Comparison of ENCODE assay signal across 22 mouse cellular contexts in genomic region chr10:65889881-65890280, GRCm38 (mm10).
"Had no signal": no experiment of that assay in that cellular context is flagged by ENCODE, and none has a peak within 500 bp of the region (broad histone marks: within the 10 kb centered on the region; RNA-seq: fewer than 3 reads in every experiment).

No protein-coding gene starts in this region.

- H3K9ac ChIP-seq: limb, embryonic 12.5 days; limb, embryonic 15.5 days; liver, embryonic 14.5 days; liver, postnatal 0 days; lung, embryonic 14.5 days; midbrain, embryonic 13.5 days; stomach, embryonic 15.5 days had no signal

- DNase-seq: kidney, postnatal 10 days; kidney, postnatal 4 days; left cerebral cortex, postnatal 4 days; liver, postnatal 0 days; lung, embryonic 14.5 days; retina, postnatal 1 day; right cerebral cortex, postnatal 25 days; spleen, adult 18-20 months; thymus, adult 18-20 months; thymus, postnatal 36 days had no signal

- H3K4me3 ChIP-seq: limb, embryonic 12.5 days; limb, embryonic 15.5 days; midbrain, embryonic 10.5 days; midbrain, embryonic 13.5 days; myocyte; stomach, embryonic 15.5 days had no signal

- H3K27ac ChIP-seq: limb, embryonic 12.5 days; limb, embryonic 15.5 days; liver, embryonic 14.5 days; macrophage; midbrain, embryonic 10.5 days; midbrain, embryonic 13.5 days; stomach, embryonic 15.5 days had no signal

- H3K4me2 ChIP-seq: limb, embryonic 12.5 days; limb, embryonic 15.5 days; liver, embryonic 11.5 days; lung, embryonic 14.5 days; midbrain, embryonic 13.5 days; stomach, embryonic 15.5 days had no signal

- H3K9me3 ChIP-seq: limb, embryonic 12.5 days; limb, embryonic 15.5 days; midbrain, embryonic 10.5 days; midbrain, embryonic 13.5 days; stomach, embryonic 15.5 days had no signal

- ATAC-seq: intestine, postnatal 0 days; liver, postnatal 0 days; lung, postnatal 0 days; midbrain, embryonic 13.5 days; midbrain, embryonic 16.5 days had no signal

- H3K36me3 ChIP-seq: limb, embryonic 12.5 days; limb, embryonic 15.5 days; midbrain, embryonic 10.5 days; midbrain, embryonic 13.5 days; stomach, embryonic 15.5 days had no signal

- H3K27me3 ChIP-seq: limb, embryonic 12.5 days; limb, embryonic 15.5 days; midbrain, embryonic 13.5 days; stomach, embryonic 15.5 days had no signal

- H3K4me1 ChIP-seq: limb, embryonic 12.5 days; limb, embryonic 15.5 days; midbrain, embryonic 10.5 days; midbrain, embryonic 13.5 days; stomach, embryonic 15.5 days had no signal
